Mouse (Mus musculus): ENCODE results near the gene Dhx30. TPM values are rescaled to one million over a fixed set of nuclear protein-coding genes. Genes with fewer than 3 reads are reported as not detected.

Gene Dhx30
- total RNA-seq, 2 experiments from 2014 or later = 27.1 to 29.8 TPM

- ATAC-seq (ENCODE audit: poor library complexity, severe bottlenecking) = no peak
These were observed 66.4 kb downstream of the Dhx30 start for GRCm38 (mm10) chr9:110051184-110051583.

GRCm38 (mm10) chr9:110047857-110048256 lies 69.8 kb downstream of the Dhx30 start:
- no peak for ATAC-seq (ENCODE audit: poor library complexity, severe bottlenecking)

- ATAC-seq (ENCODE audit: poor library complexity, severe bottlenecking) = no peak
These were observed 70.4 kb downstream of the Dhx30 start for GRCm38 (mm10) chr9:110047260-110047659.

GRCm38 (mm10) chr9:110045763-110046377 lies 71.8 kb downstream of the Dhx30 start:
- no peak for ATAC-seq (ENCODE audit: poor library complexity, severe bottlenecking)

- ATAC-seq (ENCODE audit: poor library complexity, severe bottlenecking) = no peak
These were observed 73.3 kb downstream of the Dhx30 start for GRCm38 (mm10) chr9:110044373-110044772.

- 0 out of 2 replicates have a peak, but pooled peaks have one; percentile 4 for ATAC-seq (ENCODE audit: poor library complexity, severe bottlenecking)
These were observed 79.1 kb downstream of the Dhx30 start for GRCm38 (mm10) chr9:110038485-110038884.

- peak; percentile 97 for ATAC-seq (ENCODE audit: poor library complexity, severe bottlenecking)
These were observed 79.7 kb downstream of the Dhx30 start for GRCm38 (mm10) chr9:110037895-110038294.

GRCm38 (mm10) chr9:110035091-110035490 lies 82.5 kb downstream of the Dhx30 start:
- no peak for ATAC-seq (ENCODE audit: poor library complexity, severe bottlenecking)

Other genes with a start within 250 kb of the Dhx30 start
- gene Cdc25a, start 242.3 kb downstream of the Dhx30 start, total RNA-seq (2015) = 12.7 and 13.5 TPM in 2 replicates
- 17.3 and 21.2 TPM in 2 replicates for gene Cdc25a, start 242.3 kb downstream of the Dhx30 start, total RNA-seq (2017)
- gene Map4, start 186.4 kb downstream of the Dhx30 start, total RNA-seq (2015) = 74.3 and 82.8 TPM in 2 replicates
- gene Map4, start 186.4 kb downstream of the Dhx30 start, total RNA-seq (2017) = 50.0 and 55.3 TPM in 2 replicates
- 52.4 and 55.5 TPM in 2 replicates for gene Smarcc1, start 122 bp downstream of the Dhx30 start, total RNA-seq (2015)
- gene Smarcc1, start 122 bp downstream of the Dhx30 start, total RNA-seq (2017) = 27.4 and 45.0 TPM in 2 replicates
- gene Cspg5, start 126.0 kb upstream of the Dhx30 start, total RNA-seq (2015) = 0.05 TPM in 1 of 2 replicates, not detected in the other
- gene Cspg5, start 126.0 kb upstream of the Dhx30 start, total RNA-seq (2017) = 0.08 and 0.33 TPM in 2 replicates
- gene Elp6, start 187.3 kb upstream of the Dhx30 start, total RNA-seq (2015) = 4.8 and 5.1 TPM in 2 replicates
- gene Elp6, start 187.3 kb upstream of the Dhx30 start, total RNA-seq (2017) = 3.0 and 4.9 TPM in 2 replicates
- 12.8 and 14.5 TPM in 2 replicates for gene Scap, start 215.5 kb upstream of the Dhx30 start, total RNA-seq (2015)
- 9.4 and 18.7 TPM in 2 replicates for gene Scap, start 215.5 kb upstream of the Dhx30 start, total RNA-seq (2017)

Data from megakaryocyte, adult 5-6 weeks (primary cell).